Mouse (Mus musculus): ENCODE data around the gene Tpi1. TPM values are rescaled to one million over a fixed set of nuclear protein-coding genes. Genes with fewer than 3 reads are reported as not detected.

Tpi1 gene
- total RNA-seq, 2 experiments from 2014 or later: 2,445 to 2,599 TPM

DNA sequence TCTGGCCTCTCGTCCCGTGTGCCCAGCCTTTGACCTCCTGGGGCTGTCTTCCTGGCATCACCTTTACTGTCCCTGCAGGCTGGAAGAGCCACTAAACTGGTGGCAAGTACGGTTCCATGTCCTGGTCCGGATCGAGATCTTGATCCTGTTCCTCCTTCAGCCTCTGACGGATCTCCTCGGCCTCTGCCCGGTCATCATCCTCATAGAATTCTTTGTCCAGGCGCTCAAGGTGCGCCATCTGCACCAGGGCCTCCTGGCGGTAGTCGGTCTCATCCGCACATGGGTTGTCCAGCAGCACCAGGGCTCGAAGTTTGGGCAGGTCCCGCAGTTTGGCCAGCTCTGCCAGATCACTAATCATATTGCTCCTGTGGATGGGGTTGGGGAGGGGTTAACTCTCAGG lies 43.6 kb downstream of the Tpi1 start:
- no peak for DNase-seq

DNA sequence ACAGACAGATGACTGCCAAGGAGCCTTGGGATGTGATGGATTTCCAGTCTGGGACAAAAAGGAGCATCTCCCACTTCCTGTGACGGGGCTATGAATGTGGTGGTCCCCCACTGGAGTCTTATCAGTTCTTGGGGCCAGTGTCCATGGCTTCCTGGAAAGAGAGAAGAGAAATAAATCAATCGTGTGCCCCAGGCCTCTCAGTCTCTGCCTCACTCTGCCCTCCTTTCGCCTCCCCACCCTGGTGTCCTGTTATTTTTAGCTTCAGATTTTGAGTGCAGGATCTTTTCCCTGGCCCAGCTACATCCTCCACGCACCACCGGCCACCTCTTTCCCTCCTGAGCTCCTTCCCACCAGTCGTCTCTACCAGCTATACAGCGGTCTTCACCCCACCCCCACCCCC lies 44.1 kb downstream of the Tpi1 start:
- DNase-seq: no peak

DNA sequence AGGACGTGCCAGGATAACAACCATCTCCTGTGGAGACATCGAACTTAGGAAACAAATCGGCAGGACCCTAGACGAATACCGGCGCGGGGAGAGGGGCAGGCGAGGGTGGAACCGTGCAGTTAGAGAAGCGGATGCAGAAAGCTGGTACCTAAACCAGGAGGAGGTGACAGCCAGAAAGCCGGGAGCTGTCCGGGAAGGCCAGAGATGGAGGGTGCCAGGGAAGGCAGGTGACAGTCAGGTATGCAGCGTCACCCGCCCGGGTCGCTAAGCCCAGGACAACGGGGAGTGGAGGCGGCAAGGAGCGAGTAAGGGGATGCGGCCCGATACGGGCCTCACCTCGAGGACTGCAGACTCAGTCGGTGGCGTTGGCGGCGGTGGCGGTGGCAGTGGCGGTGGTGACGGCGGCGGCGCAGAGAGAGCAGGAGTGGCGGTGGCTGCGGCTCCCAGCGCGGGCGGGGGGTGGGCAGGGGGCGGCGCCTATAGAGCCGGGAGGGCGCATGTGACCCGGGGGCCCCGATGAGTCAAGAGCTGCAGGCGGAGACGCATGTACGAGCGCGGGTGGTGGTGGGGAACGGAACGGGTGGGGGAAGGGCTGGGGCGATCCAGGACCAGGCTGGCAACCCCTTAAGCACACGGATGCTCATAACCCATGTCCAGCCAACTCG lies 44.9 kb downstream of the Tpi1 start, which contains the start of gene Eno2:
TSS of gene Eno2 (minus strand) at position 573 of the 665 bp plus-strand sequence.
- peak; percentile 60 for DNase-seq

DNA sequence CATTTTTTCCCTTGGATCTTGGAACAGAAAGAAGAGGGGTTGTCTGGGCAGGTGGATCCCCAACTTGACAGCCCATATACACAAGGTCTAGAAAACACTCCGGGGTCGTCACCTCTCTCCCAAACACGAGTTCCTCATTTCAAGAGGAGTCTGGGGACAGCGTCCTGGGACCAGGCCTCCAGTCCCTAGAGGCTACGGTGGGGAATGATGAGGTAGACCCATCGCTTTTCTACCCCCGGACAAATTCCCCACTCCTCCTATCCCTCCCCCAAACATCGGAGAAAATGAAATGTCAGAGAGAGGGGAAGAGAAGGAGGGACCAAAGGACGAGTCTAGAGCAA lies 45.4 kb downstream of the Tpi1 start:
- DNase-seq: no peak

DNA sequence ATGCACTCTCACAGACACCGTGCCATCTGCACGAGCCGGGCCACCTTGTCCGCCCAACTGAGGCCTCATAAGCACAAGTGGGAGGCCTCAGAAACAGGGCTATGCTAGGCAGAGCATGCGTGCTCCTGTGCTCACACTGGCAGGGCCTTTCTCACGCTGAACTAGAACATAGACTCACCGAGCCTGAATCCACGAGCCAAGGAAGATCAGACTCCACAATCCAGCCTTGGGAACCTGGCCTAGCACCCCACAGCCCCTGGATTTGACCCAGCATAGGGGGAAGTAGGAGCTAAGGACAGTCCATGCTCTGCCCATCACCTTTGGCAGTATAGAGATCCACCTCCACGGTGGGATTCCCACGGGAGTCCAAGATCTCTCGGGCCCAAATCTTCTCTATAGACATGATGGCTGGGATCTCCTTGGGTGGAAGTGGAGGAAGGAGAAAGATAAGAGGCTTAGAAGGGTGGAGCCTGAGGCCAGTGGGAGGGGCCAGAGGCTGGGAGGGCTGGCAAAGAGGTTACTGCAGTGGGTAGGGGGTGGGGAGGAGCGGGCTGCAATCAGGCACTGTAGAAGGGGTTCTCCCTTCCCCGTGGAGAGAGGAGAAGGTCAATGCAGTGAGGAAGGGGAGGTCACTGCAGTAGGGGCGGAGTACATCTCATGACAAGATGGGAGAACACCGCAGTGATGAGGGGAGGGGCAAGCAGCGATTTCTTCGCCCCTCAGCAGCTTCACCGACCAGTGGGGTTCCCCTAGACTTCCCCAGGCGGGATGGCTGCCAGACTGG lies 46.0 kb downstream of the Tpi1 start:
- DNase-seq: no peak

DNA sequence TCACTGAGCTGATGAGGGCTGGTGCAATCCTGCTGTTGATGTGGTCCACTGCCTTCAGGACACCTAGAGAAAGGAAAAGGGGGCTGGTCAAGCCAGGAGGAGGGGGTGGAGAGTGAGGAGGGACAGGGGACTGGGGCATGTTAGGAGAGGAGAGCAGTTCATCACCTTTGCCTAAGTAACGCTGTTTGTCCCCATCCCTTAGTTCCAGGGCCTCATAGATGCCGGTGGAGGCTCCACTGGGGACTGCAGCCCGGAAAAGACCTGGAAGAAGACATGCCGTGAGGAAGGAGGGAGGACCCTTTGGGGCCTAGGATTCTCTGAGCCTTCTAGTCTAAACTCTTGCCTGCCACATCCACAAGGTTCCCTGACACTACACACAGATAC lies 46.6 kb downstream of the Tpi1 start:
- no peak for DNase-seq

DNA sequence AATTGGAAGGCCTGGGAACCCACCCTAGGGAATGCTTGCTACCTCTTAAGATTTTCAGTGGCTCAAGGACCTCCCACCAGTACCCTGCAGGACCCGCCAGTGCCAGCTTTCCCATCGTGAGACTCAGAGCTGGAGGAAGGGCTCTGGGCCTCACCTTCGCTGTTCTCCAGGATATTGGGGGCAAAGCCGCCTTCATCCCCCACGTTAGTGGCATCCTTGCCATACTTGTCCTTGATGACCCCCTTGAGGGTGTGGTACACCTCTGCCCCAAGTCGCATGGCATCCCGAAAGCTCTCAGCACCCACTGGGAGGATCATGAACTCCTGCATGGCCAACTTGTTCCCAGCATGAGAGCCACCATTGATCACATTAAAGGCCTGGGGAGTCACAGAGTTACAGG lies 48.1 kb downstream of the Tpi1 start:
- no peak for DNase-seq

Other genes starting within 250 kb of the Tpi1 start
- gene C1rb, start 244.0 kb downstream of the Tpi1 start, total RNA-seq (2021): 1 to 10 TPM in 1 of 2 experiments, under 1 TPM in 1; 0.72 to 1.3 TPM
- gene C1s2, start 178.2 kb downstream of the Tpi1 start, total RNA-seq (2021): under 1 TPM; 0.20 to 0.51 TPM
- gene Lpcat3, start 151.3 kb downstream of the Tpi1 start, total RNA-seq (2021): 10 to 100 TPM; 14.8 to 18.0 TPM
- 10 to 100 TPM; 53.8 to 58.9 TPM for gene Emg1, start 102.1 kb downstream of the Tpi1 start, total RNA-seq (2021)
- gene Phb2, start 102.0 kb downstream of the Tpi1 start, total RNA-seq (2021): 100 to 1,000 TPM; 157 TPM
- gene Ptpn6, start 75.6 kb downstream of the Tpi1 start, total RNA-seq (2021): 1 to 10 TPM; 1.5 to 2.2 TPM
- 100 to 1,000 TPM; 163 to 167 TPM for gene Grcc10, start 72.9 kb downstream of the Tpi1 start, total RNA-seq (2021)
- gene Gm45234, start 58.3 kb downstream of the Tpi1 start, total RNA-seq (2021): 1 to 10 TPM in 1 of 2 experiments, not detected in 1; 2.2 TPM
- gene Atn1, start 57.8 kb downstream of the Tpi1 start, total RNA-seq (2021): 10 to 100 TPM; 31.8 to 32.4 TPM
- 1 to 10 TPM; 2.1 to 3.0 TPM for gene Eno2, start 44.6 kb downstream of the Tpi1 start, total RNA-seq (2021)
- gene Lrrc23, start 34.6 kb downstream of the Tpi1 start, total RNA-seq (2021): under 1 TPM in 1 of 2 experiments, not detected in 1; 0.18 TPM
- 1 to 10 TPM; 2.7 to 3.2 TPM for gene Spsb2, start 5.6 kb downstream of the Tpi1 start, total RNA-seq (2021)
- gene Usp5, start 15.2 kb upstream of the Tpi1 start, total RNA-seq (2021): 10 to 100 TPM; 42.1 to 44.0 TPM
- gene Cdca3, start 15.3 kb upstream of the Tpi1 start, total RNA-seq (2021): 1 to 10 TPM; 1.2 TPM
- gene Gnb3, start 26.0 kb upstream of the Tpi1 start, total RNA-seq (2021): 1 to 10 TPM; 1.6 to 1.7 TPM
- gene P3h3, start 43.5 kb upstream of the Tpi1 start, total RNA-seq (2021): 1 to 10 TPM; 8.2 to 9.3 TPM
- gene Gpr162, start 49.7 kb upstream of the Tpi1 start, total RNA-seq (2021): under 1 TPM; 0.23 to 0.32 TPM
- 1 to 10 TPM in 1 of 2 experiments, not detected in 1; 1.2 TPM for gene Cd4, start 73.9 kb upstream of the Tpi1 start, total RNA-seq (2021)
- under 1 TPM in 1 of 2 experiments, not detected in 1; 0.51 TPM for gene Lag3, start 97.4 kb upstream of the Tpi1 start, total RNA-seq (2021)
- 100 to 1,000 TPM; 126 to 152 TPM for gene Ptms, start 105.8 kb upstream of the Tpi1 start, total RNA-seq (2021)
- gene Mlf2, start 117.1 kb upstream of the Tpi1 start, total RNA-seq (2021): 100 to 1,000 TPM; 207 to 210 TPM
- gene Cops7a, start 151.2 kb upstream of the Tpi1 start, total RNA-seq (2021): 10 to 100 TPM; 96.2 to 99.0 TPM
- gene Pianp, start 182.4 kb upstream of the Tpi1 start, total RNA-seq (2021): not detected
- 10 to 100 TPM; 18.5 to 19.3 TPM for gene Zfp384, start 194.8 kb upstream of the Tpi1 start, total RNA-seq (2021)
- 10 to 100 TPM; 24.2 to 29.1 TPM for gene Ing4, start 225.5 kb upstream of the Tpi1 start, total RNA-seq (2021)
- gene Acrbp, start 235.4 kb upstream of the Tpi1 start, total RNA-seq (2021): 1 to 10 TPM; 1.1 to 1.9 TPM